Mouse (Mus musculus) heart, embryonic 13.5 days (tissue): ENCODE measurements around the gene Tmco4. TPM values are rescaled to one million over a fixed set of nuclear protein-coding genes. Genes with fewer than 3 reads are reported as not detected.

Experiments used
- ATAC-seq: fragments of 200-750 bp; cut with Nextera tagmentation; 2 replicates; pipeline ENCODE4 v1.8.0; 2017; ENCODE audit warnings: moderate TSS enrichment; ENCODE audit not compliant: insufficient number of reproducible peaks, low FRiP score, low TSS enrichment; ENCODE audit errors: extremely low read depth
- H3K27ac ChIP-seq: fragments of 300-500 bp; sonication (generic); replicated peaks from 2 replicates; pipeline ENCODE4 v1.5.1; 2015; ENCODE audit warnings: moderate library complexity, mild to moderate bottlenecking, inconsistent platforms
- H3K27me3 ChIP-seq: fragments of 300-500 bp; sonication (generic); replicated peaks from 2 replicates; pipeline ENCODE4 v1.6.1; 2015; ENCODE audit warnings: mild to moderate bottlenecking, inconsistent platforms
- H3K36me3 ChIP-seq: fragments of 300-500 bp; sonication (generic); 2 replicates; pipeline ENCODE4 v1.6.1; 2015; ENCODE audit warnings: mild to moderate bottlenecking, inconsistent platforms
- H3K4me1 ChIP-seq: fragments of 300-500 bp; sonication (generic); 2 replicates; pipeline ENCODE4 v1.6.1; 2015; ENCODE audit warnings: inconsistent platforms
- H3K4me2 ChIP-seq: fragments of 300-500 bp; sonication (generic); 2 replicates; pipeline ENCODE4 v1.6.1; 2015; ENCODE audit warnings: inconsistent platforms, mild to moderate bottlenecking, moderate library complexity
- H3K4me3 ChIP-seq: fragments of 300-500 bp; sonication (generic); 2 replicates; pipeline ENCODE4 v1.5.1; 2015; ENCODE audit warnings: moderate library complexity, mild to moderate bottlenecking, inconsistent platforms
- H3K9ac ChIP-seq: fragments of 300-500 bp; sonication (generic); 2 replicates; pipeline ENCODE4 v1.6.1; 2015; ENCODE audit warnings: inconsistent platforms, mild to moderate bottlenecking, moderate library complexity
- H3K9me3 ChIP-seq: fragments of 300-500 bp; sonication (generic); 2 replicates; pipeline ENCODE4 v1.6.1; 2016; ENCODE audit warnings: inconsistent platforms
- WGBS: fragments of 180-500 bp; shearing (Covaris S2); methylation state at CpG from one replicate; pipeline ENCODE4 v1.1.7; 2015; ENCODE audit warnings: mixed read lengths; 5-methylcytosine and 5-hydroxymethylcytosine counted together
- polyA plus RNA-seq: library from polyadenylated mRNA; unstranded; fragments of >200 nt; fragmentation: Nextera tagmentation; extraction: Ambion mirVana; gene quantifications from 2 replicates; pipeline ENCODE4 v1.2.1, GENCODE M21; 2015

The Tmco4 gene
- polyA plus RNA-seq, 1 experiment from 2014 or later, result 5.6 TPM

GRCm38 (mm10) chr4:139093196-139093530, 120.5 kb downstream of the Tmco4 start:
- Histone ChIP-seq H3K4me1 (peaks cover 28% of the 10 kb centered on the region), H3K27ac (no peak overlapping the region), H3K9me3 (no peaks in the 10 kb centered on the region), H3K4me3 (peak overlapping the region; percentile 74), H3K9ac (peak overlapping the region; percentile 87), H3K36me3 (no peaks in the 10 kb centered on the region), H3K27me3 (peaks cover 65% of the 10 kb centered on the region), H3K4me2 (peak overlapping the region; percentile 99)
- no peak for ATAC-seq
- WGBS, result 22% methylated on average over 13 of the region's 13 CpGs

GRCm38 (mm10) chr4:139095406-139095805, 122.7 kb downstream of the Tmco4 start:
- 6% methylated on average over 1 of the region's 1 CpGs for WGBS
- no peak for ATAC-seq
- no peak overlapping the region for H3K4me3 ChIP-seq
- peaks cover 28% of the 10 kb centered on the region for H3K4me1 ChIP-seq
- H3K9me3 ChIP-seq, result no peaks in the 10 kb centered on the region
- H3K36me3 ChIP-seq, result no peaks in the 10 kb centered on the region
- no peak overlapping the region for H3K4me2 ChIP-seq
- peaks cover 44% of the 10 kb centered on the region for H3K27me3 ChIP-seq
- H3K9ac ChIP-seq, result no peak overlapping the region
- no peak overlapping the region for H3K27ac ChIP-seq

GRCm38 (mm10) chr4:139096201-139096600, 123.5 kb downstream of the Tmco4 start:
- peaks cover 27% of the 10 kb centered on the region for H3K4me1 ChIP-seq
- no peak overlapping the region for H3K9ac ChIP-seq
- no peak overlapping the region for H3K4me2 ChIP-seq
- H3K4me3 ChIP-seq, result no peak overlapping the region
- no peak overlapping the region for H3K27ac ChIP-seq
- 54% methylated on average over 5 of the region's 5 CpGs for WGBS
- peaks cover 36% of the 10 kb centered on the region for H3K27me3 ChIP-seq
- no peaks in the 10 kb centered on the region for H3K9me3 ChIP-seq
- ATAC-seq, result no peak
- H3K36me3 ChIP-seq, result peaks cover under 1% of the 10 kb centered on the region; the same call in 1 of the 2 replicates

- no peak overlapping the region for H3K4me3 ChIP-seq
- H3K4me1 ChIP-seq, result peaks cover 4% of the 10 kb centered on the region; the same call in 1 of the 2 replicates
- 89% methylated on average over 8 of the region's 8 CpGs for WGBS
- H3K4me2 ChIP-seq, result no peak overlapping the region
- no peak overlapping the region for H3K27ac ChIP-seq
- H3K36me3 ChIP-seq, result peaks cover 42% of the 10 kb centered on the region
- H3K9ac ChIP-seq, result no peak overlapping the region
- H3K9me3 ChIP-seq, result no peaks in the 10 kb centered on the region
- ATAC-seq, result no peak
- no peaks in the 10 kb centered on the region for H3K27me3 ChIP-seq
These were observed 127.6 kb downstream of the Tmco4 start for GRCm38 (mm10) chr4:139100326-139100725.

- no peak overlapping the region for H3K27ac ChIP-seq
- no peak overlapping the region for H3K4me3 ChIP-seq
- H3K4me1 ChIP-seq, result no peaks in the 10 kb centered on the region
- H3K9ac ChIP-seq, result no peak overlapping the region
- H3K9me3 ChIP-seq, result no peaks in the 10 kb centered on the region
- WGBS, result 71% methylated on average over 6 of the region's 6 CpGs
- H3K4me2 ChIP-seq, result no peak overlapping the region
- ATAC-seq, result no peak
- H3K27me3 ChIP-seq, result no peaks in the 10 kb centered on the region
- H3K36me3 ChIP-seq, result peaks cover 47% of the 10 kb centered on the region
These were observed 128.9 kb downstream of the Tmco4 start for GRCm38 (mm10) chr4:139101546-139101945.

- WGBS, result 92% methylated on average over 1 of the region's 1 CpGs
- peaks cover 47% of the 10 kb centered on the region for H3K36me3 ChIP-seq
- no peak overlapping the region for H3K9ac ChIP-seq
- no peak overlapping the region for H3K4me2 ChIP-seq
- no peaks in the 10 kb centered on the region for H3K9me3 ChIP-seq
- peaks cover 2% of the 10 kb centered on the region for H3K4me1 ChIP-seq
- no peak overlapping the region for H3K4me3 ChIP-seq
- no peak overlapping the region for H3K27ac ChIP-seq
- H3K27me3 ChIP-seq, result no peaks in the 10 kb centered on the region
- no peak for ATAC-seq
These were observed 132.8 kb downstream of the Tmco4 start for GRCm38 (mm10) chr4:139105453-139105852.

Other genes with a start within 250 kb of the Tmco4 start
- 0.20 and 0.27 TPM in 2 replicates for gene Pla2g2c, start 248.1 kb upstream of the Tmco4 start, polyA plus RNA-seq
- gene Ubxn10, start 235.7 kb upstream of the Tmco4 start, polyA plus RNA-seq, result 0.68 and 1.1 TPM in 2 replicates
- not detected in 2 replicates for gene Pla2g2f, start 215.3 kb upstream of the Tmco4 start, polyA plus RNA-seq
- 0.11 TPM in 1 of 2 replicates, not detected in the other for gene Pla2g2d, start 197.2 kb upstream of the Tmco4 start, polyA plus RNA-seq
- gene Pla2g5, start 109.4 kb upstream of the Tmco4 start, polyA plus RNA-seq, result 2.1 and 3.1 TPM in 2 replicates
- not detected in 2 replicates for gene Gm13030, start 98.9 kb upstream of the Tmco4 start, polyA plus RNA-seq
- 0.25 TPM in 1 of 2 replicates, not detected in the other for gene Pla2g2e, start 94.9 kb upstream of the Tmco4 start, polyA plus RNA-seq
- gene Otud3, start 58.9 kb upstream of the Tmco4 start, polyA plus RNA-seq, result 2.7 and 3.8 TPM in 2 replicates
- not detected in 2 replicates for gene Rnf186, start 5.8 kb upstream of the Tmco4 start, polyA plus RNA-seq
- gene Htr6, start 102.7 kb downstream of the Tmco4 start, polyA plus RNA-seq, result not detected in 2 replicates
- 13.4 and 15.2 TPM in 2 replicates for gene Nbl1, start 120.1 kb downstream of the Tmco4 start, polyA plus RNA-seq
- 572 and 667 TPM in 2 replicates for gene Minos1, start 158.2 kb downstream of the Tmco4 start, polyA plus RNA-seq
- 376 and 386 TPM in 2 replicates for gene Capzb, start 220.0 kb downstream of the Tmco4 start, polyA plus RNA-seq